Mouse (Mus musculus): ENCODE data around the gene Ifrd2. TPM values are rescaled to one million over a fixed set of nuclear protein-coding genes. Genes with fewer than 3 reads are reported as not detected.

The Ifrd2 gene
- 10 to 100 TPM; 31.8 to 35.2 TPM for total RNA-seq (2021)
- long read RNA-seq, experiment 1, transcript Ifrd2-201 (12 exons, 2,056 nt): major isoform, 40 of 52 reads
- long read RNA-seq, experiment 1, partial matches to known transcripts: 4 of 52 reads
- long read RNA-seq, experiment 1, other reads (novel, unspliced or antisense): 6 of 52 reads
- long read RNA-seq, experiment 2, transcript Ifrd2-201 (12 exons, 2,056 nt): major isoform, 42 of 54 reads
- long read RNA-seq, experiment 2, partial matches to known transcripts: 6 of 54 reads
- long read RNA-seq, experiment 2, other reads (novel, unspliced or antisense): 6 of 54 reads

DNA sequence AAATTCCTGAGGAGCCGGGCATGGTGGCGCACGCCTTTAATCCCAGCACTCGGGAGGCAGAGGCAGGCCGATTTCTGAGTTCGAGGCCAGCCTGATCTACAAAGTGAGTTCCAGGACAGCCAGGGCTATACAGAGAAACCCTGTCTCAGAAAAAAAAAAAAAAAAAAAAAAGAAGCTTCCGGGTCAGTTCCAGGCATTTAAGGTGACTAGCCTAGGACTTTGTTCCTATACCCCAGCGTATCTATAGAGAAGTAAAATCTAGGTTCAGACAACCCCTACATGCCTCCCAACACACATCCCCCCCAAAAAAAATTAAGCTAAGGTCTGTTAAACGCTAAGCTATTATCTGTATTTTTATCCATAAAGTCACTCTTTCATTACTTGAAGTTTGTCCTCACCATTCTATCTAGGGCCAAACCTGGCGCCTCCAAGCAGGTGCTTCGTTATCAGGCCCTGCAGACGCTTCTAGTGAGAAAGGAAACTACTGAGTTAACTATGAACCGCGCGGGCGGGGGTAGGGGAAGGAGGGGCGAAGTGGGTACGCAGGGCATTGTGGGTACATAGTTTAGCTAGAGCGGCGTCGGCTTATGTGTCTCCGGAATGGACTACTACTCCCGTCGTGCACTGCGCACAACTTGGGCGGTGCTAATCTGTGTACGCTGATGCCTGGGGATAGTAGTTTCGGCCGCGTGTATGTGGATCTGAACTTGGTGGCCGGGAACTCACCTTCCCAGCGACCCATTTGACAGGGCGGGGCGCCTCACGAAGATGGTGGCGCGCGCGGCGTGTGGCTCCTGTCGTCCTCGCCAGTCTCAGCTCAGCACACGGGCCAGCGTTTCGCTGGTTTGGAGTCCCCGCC is at the start of gene Ifrd2:
Gene Ifrd2 (plus strand): TSS at position 669 of the 859 bp plus-strand sequence.
- DNase-seq (ENCODE audit: low spot score in 2 of 2): peak; percentile 77 to 95

DNA sequence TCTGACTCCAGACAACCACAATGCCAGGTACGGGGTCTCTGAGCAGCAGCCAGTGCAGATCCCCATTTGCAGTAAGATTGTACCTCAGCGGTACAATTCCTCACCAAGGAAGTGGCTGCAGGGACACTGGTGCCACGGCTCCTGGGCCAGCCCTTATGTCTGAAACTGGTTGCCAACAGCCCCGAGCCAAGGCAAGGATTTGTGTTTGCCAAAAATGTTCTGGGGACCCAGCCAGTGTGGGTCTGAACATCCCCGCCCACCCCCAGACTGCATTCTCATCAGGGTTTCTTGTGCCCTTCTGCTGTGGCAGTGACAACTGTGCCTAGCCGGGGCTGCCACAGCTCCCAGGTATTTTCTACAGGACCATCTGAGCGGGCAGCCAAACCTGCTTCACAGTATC is 49.2 kb upstream of the Ifrd2 start:
- DNase-seq (ENCODE audit: low spot score in 2 of 2): no peak

GRCm38 (mm10) chr9:107538711-107539110 is 48.7 kb upstream of the Ifrd2 start:
- DNase-seq (ENCODE audit: low spot score in 2 of 2): no peak

DNA sequence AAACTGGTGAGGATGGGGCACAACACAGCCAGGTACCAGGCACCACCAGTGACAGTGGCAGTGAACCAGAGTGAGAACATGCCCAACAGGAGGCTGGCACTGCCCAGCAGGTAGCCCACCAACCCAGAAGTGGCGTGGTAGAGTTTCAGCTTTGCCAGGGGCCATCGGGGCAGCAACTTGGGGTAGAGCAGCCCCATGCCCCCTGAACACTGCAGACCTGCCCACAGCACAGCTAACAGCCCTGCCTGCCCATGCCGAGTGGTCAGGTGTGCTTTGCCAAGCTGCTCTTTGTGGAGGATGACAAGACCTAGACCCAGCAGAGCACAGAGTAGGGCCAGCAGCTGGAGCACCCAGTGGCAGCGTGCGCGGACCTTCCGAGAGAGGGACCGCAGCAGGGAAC is 47.5 kb upstream of the Ifrd2 start:
- DNase-seq (ENCODE audit: low spot score in 2 of 2): no peak

DNA sequence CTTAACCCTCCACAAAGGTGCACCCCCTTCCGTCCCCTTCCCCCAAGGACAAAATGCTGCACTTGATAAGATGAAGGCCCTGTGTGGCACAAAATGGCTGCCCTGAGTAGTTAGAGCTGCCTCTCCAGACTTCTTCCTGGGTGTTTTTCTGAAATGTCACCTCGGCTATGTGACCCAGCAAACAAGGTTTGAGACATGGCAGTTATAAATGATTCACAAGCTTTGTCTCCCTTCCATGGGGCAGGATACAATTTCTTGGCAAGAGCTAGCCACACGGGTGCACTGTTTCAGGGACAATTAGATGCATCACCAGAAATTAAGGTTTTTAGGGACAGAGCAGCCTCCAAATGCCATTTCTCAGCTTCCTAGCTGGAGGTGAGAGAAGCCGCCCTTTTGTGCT is 47.0 kb upstream of the Ifrd2 start:
- no peak for DNase-seq (ENCODE audit: low spot score in 2 of 2)

- no peak for DNase-seq (ENCODE audit: low spot score in 2 of 2)
Observed at GRCm38 (mm10) chr9:107541005-107541404, 46.4 kb upstream of the Ifrd2 start.

DNA sequence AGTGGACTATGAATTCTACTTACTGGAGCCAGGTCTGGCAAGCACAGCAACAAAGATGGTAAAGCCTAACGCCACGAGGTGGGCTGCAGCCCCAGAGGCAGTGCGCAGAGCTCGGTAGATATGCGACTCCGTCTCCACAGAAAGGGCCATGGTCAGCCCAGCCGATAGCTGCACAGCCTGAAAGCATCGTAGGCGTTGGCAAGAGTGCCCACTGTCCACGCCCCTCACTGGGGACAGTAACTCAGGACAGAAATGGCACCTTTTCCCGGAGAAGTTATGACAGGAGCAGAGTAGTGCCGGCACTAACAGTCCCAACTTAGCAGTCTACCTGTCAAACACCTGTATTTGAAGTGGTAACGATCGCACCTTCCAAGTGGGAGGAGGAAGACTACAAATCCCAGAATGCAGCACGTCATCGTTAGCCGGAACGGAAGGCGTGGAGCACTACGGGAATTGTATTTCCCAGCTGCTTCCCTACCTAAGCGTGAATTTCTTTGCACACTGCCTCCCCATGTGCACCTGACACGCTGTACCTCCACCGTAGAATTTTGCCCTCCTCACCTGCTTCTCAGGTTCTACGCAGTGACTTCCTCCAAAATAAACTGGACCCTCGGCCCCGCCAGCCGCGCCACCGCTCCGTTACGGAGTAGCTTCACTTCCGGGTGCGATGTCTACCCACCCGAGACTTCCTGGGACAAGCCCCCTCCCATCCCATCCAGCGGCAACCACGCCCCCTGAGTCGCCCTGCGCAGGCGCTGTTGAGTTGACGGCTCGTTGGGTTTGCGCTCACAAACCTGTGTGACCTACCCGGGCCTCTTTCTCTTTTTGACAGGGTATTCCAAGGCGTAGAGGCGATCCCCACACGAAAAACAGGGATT is 45.7 kb upstream of the Ifrd2 start, which contains the start of the genes Cyb561d2 and Nprl2:
Gene Cyb561d2 (minus strand): TSS at position 720 of the 878 bp plus-strand sequence.
Gene Nprl2 (plus strand): TSS at position 753 of the 878 bp plus-strand sequence.
- peak; percentile 83 to 92 for DNase-seq (ENCODE audit: low spot score in 2 of 2)

GRCm38 (mm10) chr9:107542352-107542686 is 45.1 kb upstream of the Ifrd2 start:
- DNase-seq (ENCODE audit: low spot score in 2 of 2): no peak

GRCm38 (mm10) chr9:107542721-107543120 is 44.7 kb upstream of the Ifrd2 start:
- no peak for DNase-seq (ENCODE audit: low spot score in 2 of 2)

DNA sequence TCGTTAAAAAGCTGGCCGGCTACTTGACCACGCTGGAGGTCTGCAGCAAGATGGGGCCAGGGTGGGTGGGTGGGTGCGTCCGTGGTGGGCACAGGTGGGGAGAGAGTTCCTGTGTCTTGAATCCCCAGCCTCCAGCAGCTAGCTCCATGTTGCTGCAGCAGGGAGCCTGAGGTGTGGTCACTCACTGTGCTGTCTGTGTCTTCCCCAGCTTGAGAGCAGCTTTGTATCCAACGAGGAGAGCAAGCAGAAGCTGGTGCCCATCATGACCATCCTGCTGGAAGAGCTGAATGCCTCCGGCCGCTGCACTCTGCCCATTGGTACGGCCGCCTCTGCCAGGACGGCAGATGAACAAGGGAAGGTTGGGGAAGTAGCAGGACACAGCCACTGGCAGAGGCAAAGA is 44.1 kb upstream of the Ifrd2 start:
- no peak for DNase-seq (ENCODE audit: low spot score in 2 of 2)

- DNase-seq (ENCODE audit: low spot score in 2 of 2): no peak
Observed at GRCm38 (mm10) chr9:107544196-107544700, 43.2 kb upstream of the Ifrd2 start.

DNA sequence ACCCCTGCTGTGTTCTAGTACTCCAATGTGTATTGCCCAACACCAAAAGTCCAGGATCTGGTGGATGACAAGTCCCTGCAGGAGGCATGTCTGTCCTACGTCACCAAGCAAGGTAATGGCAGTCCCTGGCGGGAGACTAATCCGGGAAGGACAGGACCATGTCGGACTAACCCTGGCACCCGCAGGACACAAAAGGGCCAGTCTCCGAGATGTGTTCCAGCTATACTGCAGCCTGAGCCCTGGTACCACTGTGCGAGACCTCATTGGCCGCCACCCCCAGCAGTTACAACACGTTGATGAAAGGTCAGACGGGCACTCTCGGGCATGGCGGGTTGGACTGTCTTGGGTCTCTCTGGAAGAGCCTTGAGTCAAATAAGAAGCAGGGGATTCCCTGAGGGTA is 42.7 kb upstream of the Ifrd2 start:
- DNase-seq (ENCODE audit: low spot score in 2 of 2): no peak

DNA sequence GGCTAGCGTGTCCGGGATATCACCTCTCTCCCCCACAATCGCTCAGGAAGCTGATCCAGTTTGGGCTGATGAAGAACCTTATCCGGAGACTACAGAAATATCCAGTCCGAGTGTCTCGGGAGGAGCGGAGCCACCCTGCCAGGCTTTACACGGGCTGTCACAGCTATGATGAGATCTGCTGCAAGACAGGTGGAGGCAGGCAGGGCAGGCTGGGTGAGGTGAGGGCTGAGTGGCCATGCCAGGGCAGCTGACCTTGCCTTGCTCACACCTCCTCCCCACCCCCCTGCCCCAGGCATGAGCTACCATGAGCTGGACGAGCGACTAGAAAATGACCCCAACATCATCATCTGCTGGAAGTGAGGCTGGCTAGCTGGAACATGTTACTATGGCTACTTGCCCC is 42.2 kb upstream of the Ifrd2 start:
- no peak for DNase-seq (ENCODE audit: low spot score in 2 of 2)

- DNase-seq (ENCODE audit: low spot score in 2 of 2): peak; percentile 68 to 78
Observed at GRCm38 (mm10) chr9:107545602-107546001, 41.8 kb upstream of the Ifrd2 start.

GRCm38 (mm10) chr9:107547026-107547425 is 40.4 kb upstream of the Ifrd2 start, which contains the start of gene Zmynd10:
Gene Zmynd10, plus strand, starts transcription at chr9:107547298.
- peak; percentile 72 to 91 for DNase-seq (ENCODE audit: low spot score in 2 of 2)

GRCm38 (mm10) chr9:107547957-107548356 is 39.5 kb upstream of the Ifrd2 start:
- DNase-seq (ENCODE audit: low spot score in 2 of 2): no peak

DNA sequence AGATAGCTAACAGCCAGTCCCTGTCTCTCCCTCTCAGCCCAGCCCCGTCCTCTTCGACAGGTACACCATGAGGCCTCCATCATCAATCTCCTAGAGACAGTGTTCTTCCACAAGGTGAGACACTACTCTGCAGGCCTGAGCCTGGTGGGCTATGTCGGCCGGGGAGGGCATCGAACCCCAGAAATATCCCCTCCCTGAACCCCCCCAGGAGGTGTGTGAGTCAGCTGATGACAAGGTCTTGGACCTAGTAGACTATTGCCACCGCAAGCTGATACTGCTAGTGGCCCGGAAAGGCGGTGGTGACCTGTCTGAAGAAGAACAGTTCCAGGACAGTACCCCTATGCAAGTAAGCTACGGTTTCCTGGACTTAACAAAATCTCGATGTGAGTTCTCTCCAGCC is 38.6 kb upstream of the Ifrd2 start:
- no peak for DNase-seq (ENCODE audit: low spot score in 2 of 2)

GRCm38 (mm10) chr9:107549297-107550074 is 38.0 kb upstream of the Ifrd2 start:
- DNase-seq (ENCODE audit: low spot score in 2 of 2): no peak

- no peak for DNase-seq (ENCODE audit: low spot score in 2 of 2)
Observed at GRCm38 (mm10) chr9:107550491-107551116, 36.8 kb upstream of the Ifrd2 start.
